Mouse (Mus musculus) olfactory bulb, adult 2 months (tissue): Measurements from ENCODE around the gene Efcab8. TPM values are rescaled to one million over a fixed set of nuclear protein-coding genes. Genes with fewer than 3 reads are reported as not detected.
"Not testable (repeated sequence)": the region's sequence is repeated elsewhere in the genome, so short reads cannot be mapped to it uniquely, and the experiment has no call there.

Experiments
- H3K27ac ChIP-seq: fragments of 200-500 bp; 2 replicates; pipeline ENCODE4 v1.5.1; 2012; ENCODE audit warnings: low read depth, low read length; ENCODE audit not compliant: insufficient read depth
- H3K4me1 ChIP-seq: fragments of 200-500 bp; 2 replicates; pipeline ENCODE4 v1.6.1; 2012; ENCODE audit warnings: low read length; ENCODE audit not compliant: control insufficient read depth, insufficient read depth
- H3K4me3 ChIP-seq: fragments of 200-500 bp; 2 replicates; pipeline ENCODE4 v1.5.1; 2012; ENCODE audit warnings: mild to moderate bottlenecking, low read depth, low read length, moderate library complexity; ENCODE audit not compliant: insufficient read depth
- CTCF ChIP-seq: fragments of 200-500 bp; IDR thresholded peaks from 2 replicates; pipeline ENCODE4 v1.5.1; 2012; ENCODE audit warnings: low read depth, mild to moderate bottlenecking, low read length, moderate library complexity; ENCODE audit not compliant: insufficient read depth
- POLR2A ChIP-seq: fragments of 200-500 bp; IDR thresholded peaks from 2 replicates; pipeline ENCODE4 v1.6.1; 2012; ENCODE audit warnings: mild to moderate bottlenecking, low read depth, low read length, moderate library complexity; ENCODE audit not compliant: insufficient read depth
- WGBS: fragments of 180-500 bp; shearing (Covaris S2); methylation state at CpG from one replicate; pipeline ENCODE4 v1.1.7; 2018; 5-methylcytosine and 5-hydroxymethylcytosine counted together
- polyA plus RNA-seq: library from polyadenylated mRNA; stranded (reverse); fragments of >200 nt; gene quantifications from 2 replicates; pipeline ENCODE4 v1.2.4, GENCODE M21; 2012; ENCODE audit warnings: low replicate concordance; ENCODE audit not compliant: missing spikeins, insufficient read depth, insufficient read length

The Efcab8 gene
- polyA plus RNA-seq, 1 experiment: not detected

- Histone ChIP-seq H3K4me1 (no peaks in the 10 kb centered on the region), H3K4me3 (no peak overlapping the region), H3K27ac (no peak overlapping the region)
- WGBS: 90% methylated on average over 6 of the region's 6 CpGs
- TF ChIP-seq POLR2A (no peak), CTCF (no peak)
These were observed 29.1 kb downstream of the Efcab8 start for GRCm38 (mm10) chr2:153808841-153809240.

GRCm38 (mm10) chr2:153809921-153810320 lies 30.2 kb downstream of the Efcab8 start:
- Histone ChIP-seq H3K4me3 (no peak overlapping the region), H3K4me1 (no peaks in the 10 kb centered on the region), H3K27ac (no peak overlapping the region)
- WGBS: 79% methylated on average over 3 of the region's 3 CpGs
- TF ChIP-seq POLR2A: no peak
- TF ChIP-seq CTCF: no peak

GRCm38 (mm10) chr2:153822005-153822543 lies 42.3 kb downstream of the Efcab8 start:
- TF ChIP-seq CTCF (no peak), POLR2A (no peak)
- 99% methylated on average over 2 of the region's 2 CpGs for WGBS
- peaks cover 5% of the 10 kb centered on the region; the same call in 1 of the 2 replicates for H3K4me1 ChIP-seq
- H3K27ac ChIP-seq: no peak overlapping the region
- H3K4me3 ChIP-seq: no peak overlapping the region

GRCm38 (mm10) chr2:153824593-153824992 lies 44.9 kb downstream of the Efcab8 start:
- no peak overlapping the region for H3K4me3 ChIP-seq
- peaks cover 5% of the 10 kb centered on the region; the same call in 1 of the 2 replicates for H3K4me1 ChIP-seq
- H3K27ac ChIP-seq: no peak overlapping the region
- 50% methylated on average over 6 of the region's 6 CpGs for WGBS
- TF ChIP-seq POLR2A (no peak), CTCF (no peak)

GRCm38 (mm10) chr2:153825900-153826299 lies 46.2 kb downstream of the Efcab8 start:
- H3K27ac ChIP-seq, H3K4me3 ChIP-seq, H3K4me1 ChIP-seq: not testable (repeated sequence)
- 72% methylated on average over 32 of the region's 32 CpGs for WGBS

GRCm38 (mm10) chr2:153827171-153827830 lies 47.6 kb downstream of the Efcab8 start:
- Histone ChIP-seq H3K4me3 (no peak overlapping the region), H3K27ac (no peak overlapping the region)
- WGBS: 86% methylated on average over 8 of the region's 8 CpGs

GRCm38 (mm10) chr2:153828704-153829103 lies 49.0 kb downstream of the Efcab8 start:
- H3K4me1 ChIP-seq: peaks cover 5% of the 10 kb centered on the region; the same call in 1 of the 2 replicates
- 91% methylated on average over 7 of the region's 7 CpGs for WGBS
- H3K4me3 ChIP-seq: no peak overlapping the region
- H3K27ac ChIP-seq: no peak overlapping the region
- no peak for TF ChIP-seq POLR2A
- TF ChIP-seq CTCF: no peak

More at GRCm38 (mm10) chr2:153827171-153827830, 47.6 kb downstream of the Efcab8 start:
- no peak for TF ChIP-seq CTCF
- TF ChIP-seq POLR2A: no peak
- peaks cover 5% of the 10 kb centered on the region; the same call in 1 of the 2 replicates for H3K4me1 ChIP-seq

GRCm38 (mm10) chr2:153833291-153833690 lies 53.6 kb downstream of the Efcab8 start:
- 91% methylated on average over 8 of the region's 8 CpGs for WGBS
- Histone ChIP-seq H3K4me3 (no peak overlapping the region), H3K4me1 (no peaks in the 10 kb centered on the region), H3K27ac (no peak overlapping the region)
- no peak for TF ChIP-seq POLR2A
- no peak for TF ChIP-seq CTCF

- no peak for TF ChIP-seq CTCF
- TF ChIP-seq POLR2A: no peak
- Histone ChIP-seq H3K27ac (no peak overlapping the region), H3K4me3 (no peak overlapping the region), H3K4me1 (no peaks in the 10 kb centered on the region)
- 91% methylated on average over 8 of the region's 8 CpGs for WGBS
These were observed 63.1 kb downstream of the Efcab8 start for GRCm38 (mm10) chr2:153842854-153843253.
